Mouse (Mus musculus) urinary bladder, postnatal 36 days (tissue): ENCODE measurements around the gene Slco3a1.
"Not testable (repeated sequence)": the region's sequence is repeated elsewhere in the genome, so short reads cannot be mapped to it uniquely, and the experiment has no call there.

Source experiments
- DNase-seq, 2 experiments: peaks; one replicate each; pipeline ENCODE4 v3.0.0; 2022; ENCODE audit warnings: low spot score in 2 of 2, mixed read lengths in 1 of 2

The Slco3a1 gene

DNA sequence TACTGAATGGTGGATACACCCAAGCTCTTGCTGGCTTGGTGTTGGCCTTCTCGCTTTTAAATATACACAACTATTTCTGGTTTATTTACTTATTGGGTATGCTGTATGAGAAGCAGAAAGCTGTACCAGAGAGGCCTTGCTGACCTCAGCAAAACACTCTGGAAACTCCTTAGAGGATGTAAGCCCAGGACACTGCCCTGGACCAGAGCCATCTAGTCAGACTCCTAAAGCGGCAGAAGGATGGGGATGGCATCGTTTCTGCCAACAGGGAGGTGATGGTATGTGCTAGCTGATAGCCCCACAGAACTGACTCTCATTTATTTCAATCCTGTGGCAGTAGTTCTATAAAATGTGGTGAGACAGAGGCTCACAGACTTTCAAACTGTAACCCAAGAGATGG is 125.3 kb downstream of the Slco3a1 start:
- no peak for DNase-seq

DNA sequence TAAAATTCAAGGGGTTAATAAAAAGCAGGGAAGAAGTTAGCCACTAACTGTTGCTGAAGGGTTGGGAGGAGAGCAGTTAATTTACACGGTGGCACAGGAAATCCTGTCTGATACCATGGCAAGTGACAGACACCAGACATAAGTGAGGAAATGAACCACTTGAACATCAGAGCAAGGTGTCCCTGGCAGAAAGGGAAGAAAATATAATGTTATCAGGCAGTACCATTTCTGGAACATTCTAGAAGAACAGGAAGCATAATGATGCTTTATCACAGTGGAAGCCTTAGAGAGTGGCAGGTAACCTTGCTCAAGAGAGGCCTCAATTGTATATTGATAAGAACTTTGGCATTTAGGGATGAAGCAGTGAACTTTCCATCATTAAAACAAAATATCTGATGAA is 127.4 kb downstream of the Slco3a1 start:
- no peak for DNase-seq

GRCm38 (mm10) chr7:74425941-74426340 is 128.6 kb downstream of the Slco3a1 start:
- DNase-seq, result no peak

DNA sequence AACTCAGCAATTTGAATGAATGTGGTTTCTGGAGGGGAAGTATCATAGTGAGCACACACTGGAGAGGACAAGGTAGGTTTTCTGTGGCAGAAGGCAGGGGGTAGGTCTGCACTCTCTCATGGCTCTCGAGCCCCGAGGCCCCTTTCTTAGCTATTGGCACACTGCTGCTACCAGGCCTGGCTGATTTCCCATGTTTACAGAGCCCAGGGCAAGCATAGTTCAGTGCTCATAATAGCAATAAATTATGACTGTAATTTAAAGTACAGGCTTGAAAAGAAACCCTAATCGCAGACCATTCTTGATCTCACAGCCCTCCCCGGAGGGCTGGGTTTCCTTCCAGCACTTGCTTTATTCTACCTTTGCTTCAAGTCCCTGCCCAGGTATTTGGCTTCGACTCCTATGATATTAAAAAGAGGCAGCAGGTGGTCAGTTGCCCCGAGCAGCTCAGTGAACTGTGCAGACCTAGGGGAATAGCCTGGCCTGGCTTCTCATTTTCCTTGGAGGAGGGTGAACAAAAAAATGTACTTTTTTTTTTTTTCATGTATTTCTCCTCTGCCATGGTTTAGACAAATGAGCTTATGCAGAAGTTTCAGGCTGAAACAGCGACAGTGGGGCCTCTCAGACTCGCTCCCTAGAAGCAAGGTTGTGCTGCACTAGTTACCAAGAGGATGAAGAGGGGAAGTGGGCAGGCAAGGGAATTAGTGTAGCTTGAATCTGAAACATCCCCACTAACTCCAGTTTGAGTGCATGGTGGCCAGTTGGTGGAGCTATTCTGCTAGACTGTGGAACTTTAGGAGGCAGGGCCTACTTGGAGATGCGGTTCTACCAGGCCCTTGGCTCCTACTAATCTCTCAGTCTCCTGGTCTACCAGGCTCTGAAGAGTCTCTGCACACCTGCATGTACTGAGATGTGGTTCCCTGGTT is 130.4 kb downstream of the Slco3a1 start:
- peak; percentile 24 to 53 for DNase-seq

GRCm38 (mm10) chr7:74423316-74423715 is 131.3 kb downstream of the Slco3a1 start:
- no peak for DNase-seq

- DNase-seq, result no peak
Measured at GRCm38 (mm10) chr7:74422731-74423130, 131.8 kb downstream of the Slco3a1 start.

DNA sequence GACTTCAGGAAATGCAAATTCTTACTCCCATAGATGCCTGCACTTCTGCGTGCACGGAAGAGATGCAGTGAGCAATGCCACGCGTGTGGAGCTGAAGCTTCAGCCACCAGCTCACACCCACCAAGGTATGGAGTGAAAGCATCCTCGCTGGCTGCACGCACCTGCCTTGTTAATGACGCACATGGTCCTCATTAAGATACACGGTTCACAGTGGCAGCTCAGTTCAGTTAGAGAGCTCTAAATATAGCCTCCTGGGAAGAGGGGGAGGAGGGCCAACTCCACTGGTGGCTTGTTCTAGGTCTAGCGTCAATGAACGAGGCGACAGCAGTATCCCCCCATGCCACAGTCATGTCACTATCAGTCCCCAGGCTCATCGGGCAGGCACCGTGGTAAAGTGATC is 132.6 kb downstream of the Slco3a1 start:
- no peak for DNase-seq

DNA sequence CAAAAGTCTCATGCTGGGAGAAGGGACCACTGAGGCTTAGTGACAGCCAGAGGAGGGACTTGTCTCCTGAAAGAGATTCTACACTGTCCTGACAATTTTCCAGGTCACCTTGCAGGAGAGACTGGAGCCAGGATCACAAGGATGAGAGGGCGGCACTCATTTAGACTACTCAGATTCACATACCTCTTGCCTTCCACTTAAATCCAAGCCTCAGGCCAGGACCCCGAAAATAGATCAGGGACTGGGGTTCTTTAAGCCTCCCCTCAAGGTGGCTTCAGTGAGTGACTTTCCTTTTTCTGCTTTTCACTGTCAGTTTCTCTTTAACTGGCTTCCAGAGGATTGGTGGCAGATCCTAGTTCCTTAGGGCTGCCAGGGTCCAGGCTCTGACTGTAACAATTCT is 133.0 kb downstream of the Slco3a1 start:
- no peak for DNase-seq

DNA sequence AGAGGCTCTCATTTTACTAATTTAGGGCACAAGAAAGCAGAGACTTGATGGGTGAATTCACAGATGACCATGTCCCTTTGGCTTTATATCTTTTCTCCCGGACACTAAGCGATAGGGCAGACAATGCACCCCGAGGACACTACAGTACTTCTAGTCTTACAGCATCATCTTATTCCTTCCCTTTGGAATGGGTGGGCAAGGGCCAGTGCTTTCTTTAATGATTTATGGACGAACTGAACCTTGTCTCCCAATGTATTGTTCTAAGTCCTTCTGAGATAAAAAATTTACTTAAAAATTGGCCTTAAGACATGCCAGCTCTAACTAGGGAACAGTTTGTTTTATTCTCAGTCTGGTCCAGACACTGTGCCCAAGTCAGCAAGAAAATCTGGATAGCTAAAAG is 134.9 kb downstream of the Slco3a1 start:
- DNase-seq, result no peak

DNA sequence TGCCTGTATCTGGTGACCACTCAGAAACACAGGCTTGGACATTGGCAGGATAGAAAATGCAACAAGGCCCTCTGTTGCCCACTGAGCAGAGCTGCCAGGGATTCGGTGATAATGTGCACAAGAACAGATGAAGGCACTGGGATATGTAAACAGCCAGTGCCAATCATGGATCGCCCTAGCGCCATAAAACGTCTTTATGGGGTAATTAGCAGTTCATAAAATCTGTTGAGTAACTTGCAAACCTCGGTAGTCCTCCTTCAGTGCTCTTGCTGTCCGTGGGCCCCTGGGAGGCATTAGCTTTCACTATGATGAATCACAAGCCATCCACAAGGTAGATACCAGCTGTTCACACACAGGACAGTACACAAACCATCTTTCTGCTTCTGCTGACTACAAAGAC is 137.6 kb downstream of the Slco3a1 start:
- DNase-seq, result no peak

GRCm38 (mm10) chr7:74415241-74415640 is 139.3 kb downstream of the Slco3a1 start:
- DNase-seq, result no peak

DNA sequence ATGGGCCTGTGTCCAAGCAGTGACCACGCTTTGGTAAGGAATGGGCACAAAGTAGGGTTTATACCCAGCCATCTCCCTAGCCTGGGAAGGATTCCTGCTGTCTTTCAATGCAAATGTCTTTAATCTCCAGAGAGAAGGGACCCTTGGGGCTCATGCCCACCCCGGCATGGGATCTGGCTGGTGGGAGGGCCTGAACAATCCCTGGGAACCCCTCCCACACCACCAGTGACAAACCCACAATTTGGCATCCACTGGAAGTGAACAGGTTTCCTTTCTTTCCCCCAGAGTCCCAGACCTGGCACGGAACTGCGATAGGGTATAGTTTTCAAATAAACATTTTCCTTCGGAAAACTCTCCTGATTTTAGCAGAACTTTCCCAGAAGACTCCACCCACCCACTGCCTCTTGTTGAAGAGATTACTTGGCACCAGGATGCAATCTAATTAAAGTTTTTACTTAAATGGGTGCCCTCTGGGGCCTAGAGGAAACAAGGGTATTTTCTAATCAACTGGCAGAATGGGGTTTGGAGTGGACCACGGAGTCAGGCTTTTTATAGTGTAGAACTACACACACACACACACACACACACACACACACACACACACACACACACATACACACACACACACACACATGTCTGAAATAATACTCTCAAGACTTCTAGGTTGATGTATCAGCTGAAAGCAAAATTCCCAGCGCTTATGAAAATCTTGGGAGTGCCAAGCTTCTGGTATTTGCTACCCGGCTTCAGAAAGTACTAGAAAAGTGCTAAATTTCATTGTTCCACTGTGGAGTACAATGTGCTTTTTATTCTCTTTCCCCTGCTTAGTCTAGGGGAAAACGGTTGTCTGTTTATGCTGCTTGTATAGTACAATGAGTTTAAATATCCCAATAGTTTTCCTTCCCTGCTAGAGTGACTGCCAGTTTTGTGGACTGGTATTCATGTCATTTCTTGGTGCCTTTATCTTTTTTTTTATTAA is 140.6 kb downstream of the Slco3a1 start:
- DNase-seq, result no peak

- DNase-seq, result peak; percentile 13 to 46
Measured at GRCm38 (mm10) chr7:74408601-74409323, 145.8 kb downstream of the Slco3a1 start.

DNA sequence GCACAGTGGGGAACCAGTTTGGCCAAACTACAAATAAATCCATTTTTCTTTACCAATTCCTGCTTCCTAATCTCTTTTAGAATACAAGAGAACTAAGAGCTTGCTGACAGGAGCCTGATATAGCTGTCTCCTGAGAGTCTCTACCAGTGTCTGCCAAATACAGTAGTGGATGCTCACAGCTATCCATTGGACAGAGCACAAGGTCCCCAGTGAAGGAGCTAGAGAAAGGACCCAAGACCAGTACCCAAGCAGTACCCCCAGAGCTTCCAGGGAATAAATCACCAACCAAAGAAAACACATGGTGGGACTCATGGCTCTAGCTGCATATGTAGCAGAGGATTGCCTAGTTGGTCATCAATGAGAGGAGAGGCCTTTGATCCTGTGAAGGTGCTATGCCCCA is 146.7 kb downstream of the Slco3a1 start:
- not testable (repeated sequence) for DNase-seq

GRCm38 (mm10) chr7:74399729-74400128 is 154.9 kb downstream of the Slco3a1 start:
- DNase-seq, result no peak

- DNase-seq, result no peak
Measured at GRCm38 (mm10) chr7:74399154-74399553, 155.4 kb downstream of the Slco3a1 start.

DNA sequence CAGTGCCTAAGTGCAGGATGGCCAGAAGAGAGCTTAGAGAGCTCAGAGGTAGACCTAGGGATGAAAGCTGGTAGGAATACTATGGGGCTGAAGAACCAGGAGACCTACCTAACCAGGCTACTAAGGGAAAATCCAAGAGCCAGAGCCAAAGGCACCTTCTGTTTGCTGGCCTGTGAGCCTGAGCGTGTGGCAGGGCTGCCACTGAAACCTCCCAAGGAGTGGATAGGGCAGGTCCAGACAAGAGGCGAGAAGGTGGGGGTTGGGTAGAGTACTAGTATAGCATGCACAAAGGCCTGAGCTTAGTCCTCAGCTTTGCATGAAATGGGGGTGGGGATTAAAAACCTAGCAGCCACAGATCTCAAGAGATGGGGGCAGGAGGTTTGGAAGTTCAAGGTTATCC is 156.3 kb downstream of the Slco3a1 start:
- DNase-seq, result no peak

DNA sequence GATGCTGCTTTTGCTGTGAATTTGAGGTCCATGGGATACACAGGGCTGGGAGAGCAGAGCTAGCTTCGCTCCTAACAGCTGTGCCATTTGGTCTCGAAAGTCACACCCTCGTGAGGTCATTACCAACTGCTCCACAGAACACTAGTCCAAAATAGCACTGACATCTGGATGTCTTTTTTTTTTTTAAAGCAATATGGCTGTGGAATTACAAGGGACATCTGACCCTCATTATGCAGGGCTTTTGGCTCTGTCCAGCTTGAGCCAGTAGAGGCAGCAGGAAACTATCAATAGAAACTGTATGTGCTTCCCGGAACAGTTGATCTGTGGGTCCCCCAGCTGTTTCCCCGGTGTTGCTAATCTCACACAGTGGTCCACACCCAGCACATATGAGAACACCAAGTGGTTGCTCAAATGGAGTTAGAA is 163.1 kb downstream of the Slco3a1 start:
- no peak for DNase-seq

GRCm38 (mm10) chr7:74389570-74389969 is 165.0 kb downstream of the Slco3a1 start:
- no peak for DNase-seq

DNA sequence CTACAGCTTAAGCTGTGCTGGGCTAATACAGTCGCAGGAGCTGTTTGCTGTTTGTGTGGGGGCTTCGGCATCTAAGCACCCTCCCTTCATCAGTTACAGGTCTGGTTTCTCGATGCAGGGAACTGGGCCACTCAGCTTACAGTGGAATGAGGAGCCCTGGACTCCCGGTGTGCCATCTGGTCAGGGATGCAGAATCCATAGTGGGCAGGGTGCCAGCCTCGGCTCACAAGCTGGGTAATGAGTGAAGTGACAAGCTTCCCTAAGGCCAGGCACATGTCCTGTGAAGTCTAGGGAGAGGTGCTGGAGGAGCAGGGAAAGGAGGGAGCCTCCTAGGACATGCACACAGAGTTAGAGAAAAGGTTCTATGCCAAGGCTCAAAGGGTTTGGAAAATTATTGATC is 168.3 kb downstream of the Slco3a1 start:
- DNase-seq, result no peak

DNA sequence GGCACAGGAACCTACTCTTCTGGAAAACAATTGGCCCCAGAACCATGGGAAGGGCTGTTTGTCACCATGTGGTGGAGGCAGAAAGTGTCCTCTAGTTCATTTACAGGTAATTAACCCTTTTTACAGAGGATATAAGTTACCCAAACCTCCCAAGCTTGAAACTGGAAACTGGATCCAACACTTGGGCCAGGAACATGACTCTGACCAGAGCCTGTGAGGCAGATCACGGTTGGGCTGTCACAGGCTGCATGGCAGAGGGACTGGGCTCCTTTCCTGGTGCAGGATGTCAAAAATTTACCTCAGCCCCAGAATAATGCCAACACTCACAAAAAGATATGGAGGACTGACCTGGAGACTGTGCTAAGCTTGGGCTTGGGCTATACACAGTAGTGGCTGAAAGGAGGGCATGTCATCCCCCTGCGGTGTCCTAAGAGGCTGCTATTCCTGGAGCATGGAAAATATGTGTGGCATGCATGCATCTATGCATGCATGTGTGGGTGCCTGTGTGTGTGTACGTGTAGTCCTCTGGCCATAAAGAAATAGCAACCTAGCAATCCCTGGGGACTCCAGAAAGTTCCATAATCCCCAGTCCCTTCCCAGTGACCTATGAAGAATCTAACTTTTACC is 171.4 kb downstream of the Slco3a1 start:
- DNase-seq, result no peak
